Mouse (Mus musculus): Measurements from ENCODE around the gene Otud7a. TPM values are rescaled to one million over a fixed set of nuclear protein-coding genes. Genes with fewer than 3 reads are reported as not detected.

Otud7a gene
- polyA plus RNA-seq, 1 experiment from 2014 or later = not detected

DNA sequence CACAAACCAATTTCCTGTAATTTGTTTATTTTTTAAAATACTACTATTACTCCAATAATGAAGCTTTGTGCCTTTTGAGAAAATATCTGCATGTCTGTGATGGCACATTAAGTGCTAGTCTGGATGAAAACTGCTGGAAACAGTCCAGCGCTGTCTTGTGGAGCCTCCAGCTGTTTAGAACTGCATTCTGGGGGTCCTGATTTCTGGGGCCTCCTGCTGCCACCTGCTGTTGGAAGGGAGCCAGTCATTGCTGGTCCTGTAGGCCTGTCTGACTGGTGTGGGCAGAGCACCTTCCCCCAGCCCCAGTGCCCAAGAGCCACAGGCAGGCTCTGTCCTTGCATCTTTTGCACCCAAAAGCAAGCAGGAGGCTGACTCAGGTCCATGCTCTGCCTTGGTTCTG, 65.3 kb downstream of the Otud7a start:
- no peak overlapping the region for H3K4me3 ChIP-seq
- H3K27ac ChIP-seq = no peak overlapping the region
- H3K36me3 ChIP-seq = no peaks in the 10 kb centered on the region
- no peaks in the 10 kb centered on the region for H3K4me1 ChIP-seq
- no peaks in the 10 kb centered on the region for H3K9me3 ChIP-seq
- DNase-seq (ENCODE audit: low spot score) = no peak
- 54% methylated on average over 1 of the region's 1 CpGs for WGBS
- no peaks in the 10 kb centered on the region for H3K27me3 ChIP-seq (ENCODE audit: insufficient read depth, poor library complexity, severe bottlenecking)

DNA sequence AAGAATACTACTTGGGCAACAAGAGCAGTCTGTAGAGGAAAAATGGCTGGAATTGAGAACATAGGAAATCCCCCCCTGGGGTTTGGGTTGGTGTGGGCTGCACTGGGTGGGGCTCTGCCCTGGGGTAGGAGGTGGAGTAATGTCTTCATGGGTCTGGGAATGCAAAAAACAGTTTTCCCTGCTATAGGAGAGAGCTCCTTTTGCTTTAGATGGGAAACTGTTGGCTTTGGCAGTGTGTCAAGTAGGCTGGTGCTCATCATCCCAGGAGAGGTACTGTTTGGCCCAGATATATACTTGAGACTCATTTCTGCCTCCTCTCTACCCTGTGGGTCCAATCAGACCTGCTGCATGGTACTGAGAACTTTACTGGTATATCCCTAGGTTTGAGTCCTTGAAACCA, 66.9 kb downstream of the Otud7a start:
- H3K36me3 ChIP-seq = no peaks in the 10 kb centered on the region
- no peak for DNase-seq (ENCODE audit: low spot score)
- H3K27me3 ChIP-seq (ENCODE audit: insufficient read depth, poor library complexity, severe bottlenecking) = no peaks in the 10 kb centered on the region
- no peak overlapping the region for H3K4me3 ChIP-seq
- no peaks in the 10 kb centered on the region for H3K4me1 ChIP-seq
- no peaks in the 10 kb centered on the region for H3K9me3 ChIP-seq
- H3K27ac ChIP-seq = no peak overlapping the region

DNA sequence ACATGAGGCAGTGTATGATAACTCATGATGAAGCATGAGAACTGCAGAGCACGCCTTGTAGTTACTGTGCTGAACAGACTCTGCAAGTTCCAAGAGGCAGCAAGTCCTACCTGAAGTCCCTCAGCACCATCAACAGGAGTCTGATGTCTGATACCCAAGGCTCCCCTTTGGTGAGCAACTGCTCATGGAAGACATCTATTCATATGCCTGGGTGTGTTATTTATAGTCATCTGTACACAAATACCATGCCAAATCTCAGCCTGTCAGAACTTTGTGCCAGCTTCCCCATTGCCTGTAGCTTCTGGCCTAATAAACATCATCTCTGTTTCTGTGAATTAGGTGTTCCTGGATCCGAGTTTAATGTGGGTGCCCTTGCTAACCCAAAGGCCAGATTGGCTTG, 68.0 kb downstream of the Otud7a start:
- Histone ChIP-seq H3K27me3 (ENCODE audit: insufficient read depth, poor library complexity, severe bottlenecking) (no peaks in the 10 kb centered on the region), H3K4me3 (no peak overlapping the region), H3K9me3 (no peaks in the 10 kb centered on the region), H3K4me1 (no peaks in the 10 kb centered on the region), H3K36me3 (no peaks in the 10 kb centered on the region), H3K27ac (no peak overlapping the region)
- 64% methylated on average over 2 of the region's 2 CpGs for WGBS
- DNase-seq (ENCODE audit: low spot score) = no peak

DNA sequence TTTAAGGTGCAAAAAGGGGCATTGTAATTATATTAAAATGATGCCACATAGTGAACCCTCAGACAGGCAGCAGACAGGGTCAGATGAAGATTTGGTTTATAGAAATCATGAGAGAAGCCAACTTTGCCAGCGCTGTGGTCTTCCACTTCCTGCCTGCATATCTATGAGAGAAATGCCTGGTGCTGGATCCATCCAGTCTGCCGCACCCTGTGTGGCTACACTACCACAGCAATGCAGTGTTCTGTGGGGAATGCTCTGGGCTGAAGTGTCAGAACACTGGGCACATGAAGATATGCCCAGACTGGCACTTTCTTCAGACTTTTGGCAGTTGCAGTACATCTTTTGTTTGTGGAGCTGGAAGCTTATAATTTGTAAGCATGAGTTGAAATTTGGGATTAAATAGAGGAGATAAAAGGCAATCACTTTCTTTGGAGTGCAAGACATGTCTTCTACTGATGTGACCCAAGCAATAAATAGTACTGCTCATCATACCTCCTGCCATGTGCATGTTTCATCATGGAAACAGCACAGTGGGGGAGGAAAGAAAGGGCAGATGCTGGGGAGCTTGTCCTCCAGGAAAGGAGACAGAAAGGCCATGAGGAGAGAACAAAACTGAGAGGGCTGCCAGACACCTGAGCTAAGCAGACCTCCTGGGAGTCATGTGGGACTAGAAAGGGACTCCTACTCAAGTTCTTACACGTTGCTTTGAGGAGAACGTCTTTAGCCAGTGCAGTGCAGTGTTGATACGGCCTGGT, 71.8 kb downstream of the Otud7a start:
- H3K36me3 ChIP-seq = no peaks in the 10 kb centered on the region
- H3K27ac ChIP-seq = no peak overlapping the region
- H3K9me3 ChIP-seq = no peaks in the 10 kb centered on the region
- no peak for DNase-seq (ENCODE audit: low spot score)
- no peaks in the 10 kb centered on the region for H3K27me3 ChIP-seq (ENCODE audit: insufficient read depth, poor library complexity, severe bottlenecking)
- no peak overlapping the region for H3K4me3 ChIP-seq
- 84% methylated on average over 5 of the region's 5 CpGs for WGBS
- no peaks in the 10 kb centered on the region for H3K4me1 ChIP-seq

DNA sequence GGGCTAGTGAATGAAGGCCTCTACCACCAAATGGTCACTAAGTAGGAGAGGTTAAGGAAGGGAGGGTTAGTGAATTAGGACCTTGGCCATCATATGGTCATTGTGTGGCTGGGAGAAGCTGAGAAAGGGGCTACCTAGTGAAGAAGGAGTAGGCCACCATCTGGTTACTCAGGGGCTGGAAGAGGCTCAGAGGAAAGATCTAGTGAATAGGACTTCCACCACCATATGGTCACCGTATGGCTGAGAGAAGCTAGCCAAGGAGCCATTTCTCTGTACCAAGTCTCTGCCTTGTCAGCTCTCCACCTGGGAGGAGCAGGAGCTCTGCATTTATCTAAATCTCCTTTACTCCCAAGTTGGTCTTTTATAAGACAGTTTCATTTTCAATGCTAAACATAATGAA, 75.7 kb downstream of the Otud7a start:
- H3K4me1 ChIP-seq = no peaks in the 10 kb centered on the region
- H3K27me3 ChIP-seq (ENCODE audit: insufficient read depth, poor library complexity, severe bottlenecking) = no peaks in the 10 kb centered on the region
- no peak overlapping the region for H3K27ac ChIP-seq
- H3K9me3 ChIP-seq = no peaks in the 10 kb centered on the region
- H3K4me3 ChIP-seq = no peak overlapping the region
- no peaks in the 10 kb centered on the region for H3K36me3 ChIP-seq
- no peak for DNase-seq (ENCODE audit: low spot score)
- WGBS = 72% methylated on average over 1 of the region's 1 CpGs

DNA sequence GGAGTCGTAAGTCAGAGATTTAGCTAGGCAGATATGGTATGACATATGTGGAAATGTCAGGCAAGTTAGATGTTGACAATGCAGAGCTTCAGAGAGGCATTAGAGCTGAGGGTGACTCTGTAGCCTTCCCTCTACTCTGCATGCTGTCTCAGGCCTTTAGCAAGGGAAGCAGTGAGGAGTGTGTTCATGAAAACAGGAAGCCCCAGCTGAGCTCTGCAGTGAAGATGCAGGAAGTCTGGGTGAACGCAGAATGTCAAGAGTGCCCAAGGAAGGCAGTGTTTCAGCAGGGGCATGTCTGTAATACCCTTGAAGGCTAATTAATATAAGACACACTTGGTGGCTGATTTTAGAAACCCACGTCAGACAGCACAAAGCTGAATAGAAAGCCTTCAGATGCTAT, 77.9 kb downstream of the Otud7a start:
- no peak overlapping the region for H3K4me3 ChIP-seq
- 60% methylated on average over 3 of the region's 3 CpGs for WGBS

DNA sequence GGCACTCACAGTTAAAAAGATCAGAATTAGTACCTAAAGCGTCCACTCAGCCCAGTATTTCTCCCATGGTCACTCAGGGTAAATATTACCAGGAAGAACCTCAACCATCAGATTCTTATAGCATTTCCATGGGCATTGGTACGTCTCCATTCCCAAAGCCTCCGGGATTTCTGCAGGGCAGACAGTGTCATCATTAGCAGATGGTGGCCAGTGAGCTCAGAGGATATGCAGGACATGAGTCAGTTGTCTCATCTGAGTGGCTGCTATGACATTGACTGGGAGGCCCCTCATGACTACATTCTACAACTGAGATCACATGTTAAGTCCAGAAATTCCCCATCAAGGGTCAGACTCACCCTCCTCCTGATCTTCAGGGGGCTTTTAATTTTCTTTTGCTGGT, 78.5 kb downstream of the Otud7a start:
- Histone ChIP-seq H3K27me3 (ENCODE audit: insufficient read depth, poor library complexity, severe bottlenecking) (no peaks in the 10 kb centered on the region), H3K9me3 (no peaks in the 10 kb centered on the region), H3K4me3 (no peak overlapping the region), H3K27ac (no peak overlapping the region), H3K4me1 (no peaks in the 10 kb centered on the region), H3K36me3 (no peaks in the 10 kb centered on the region)
- DNase-seq (ENCODE audit: low spot score) = no peak
- WGBS = 79% methylated on average over 3 of the region's 3 CpGs

More for the DNA sequence above, 77.9 kb downstream of the Otud7a start:
- Histone ChIP-seq H3K4me1 (no peaks in the 10 kb centered on the region), H3K27me3 (ENCODE audit: insufficient read depth, poor library complexity, severe bottlenecking) (no peaks in the 10 kb centered on the region), H3K27ac (no peak overlapping the region), H3K9me3 (no peaks in the 10 kb centered on the region), H3K36me3 (no peaks in the 10 kb centered on the region)
- DNase-seq (ENCODE audit: low spot score) = no peak

DNA sequence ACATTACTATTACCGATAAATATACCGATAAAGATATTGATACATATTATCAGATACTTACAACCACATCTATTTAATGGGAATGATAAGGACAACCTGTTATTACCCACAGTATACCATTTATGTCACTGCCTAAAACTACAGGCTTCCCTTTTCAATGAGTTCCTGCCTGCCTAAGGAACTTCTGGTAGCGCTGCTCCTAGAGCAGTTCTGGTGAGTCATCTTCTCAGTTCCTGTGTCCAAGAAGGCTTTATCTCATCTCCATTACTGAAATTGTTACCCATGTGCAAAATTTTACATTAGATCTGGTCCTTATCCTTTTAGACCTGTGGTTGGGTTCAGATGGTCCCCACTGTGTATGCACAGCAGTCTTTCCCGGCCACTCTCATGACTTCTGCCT, 95.7 kb downstream of the Otud7a start:
- WGBS = 89% methylated on average over 4 of the region's 4 CpGs
- no peaks in the 10 kb centered on the region for H3K36me3 ChIP-seq

DNA sequence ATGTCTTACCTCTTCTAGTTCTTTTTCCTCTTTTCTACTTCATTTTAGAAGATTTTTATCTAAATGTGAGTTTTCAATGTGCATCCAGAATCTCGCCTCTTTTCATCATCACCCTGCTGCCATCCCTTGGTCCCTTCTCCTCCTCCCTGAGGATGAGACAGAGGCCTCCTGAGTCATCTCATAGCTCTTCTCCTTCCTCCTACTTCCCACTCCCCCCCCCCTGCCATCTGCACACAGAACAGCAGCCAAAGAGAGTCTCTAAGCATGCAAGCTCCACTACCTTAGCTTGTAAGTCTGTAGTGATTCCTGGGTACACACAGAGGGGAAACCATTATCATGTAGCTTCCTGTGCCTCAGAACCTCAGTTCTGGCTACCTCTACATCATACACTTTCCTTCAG, 109.9 kb downstream of the Otud7a start:
- Histone ChIP-seq H3K36me3 (no peaks in the 10 kb centered on the region), H3K9me3 (no peaks in the 10 kb centered on the region), H3K27ac (no peak overlapping the region), H3K4me3 (no peak overlapping the region), H3K27me3 (ENCODE audit: insufficient read depth, poor library complexity, severe bottlenecking) (no peaks in the 10 kb centered on the region), H3K4me1 (no peaks in the 10 kb centered on the region)
- WGBS = 69% methylated on average over 1 of the region's 1 CpGs
- no peak for DNase-seq (ENCODE audit: low spot score)

More for the DNA sequence above, 95.7 kb downstream of the Otud7a start:
- H3K9me3 ChIP-seq = no peaks in the 10 kb centered on the region
- DNase-seq (ENCODE audit: low spot score) = no peak
- H3K4me1 ChIP-seq = no peaks in the 10 kb centered on the region
- H3K27ac ChIP-seq = no peak overlapping the region
- no peak overlapping the region for H3K4me3 ChIP-seq
- no peaks in the 10 kb centered on the region for H3K27me3 ChIP-seq (ENCODE audit: insufficient read depth, poor library complexity, severe bottlenecking)

DNA sequence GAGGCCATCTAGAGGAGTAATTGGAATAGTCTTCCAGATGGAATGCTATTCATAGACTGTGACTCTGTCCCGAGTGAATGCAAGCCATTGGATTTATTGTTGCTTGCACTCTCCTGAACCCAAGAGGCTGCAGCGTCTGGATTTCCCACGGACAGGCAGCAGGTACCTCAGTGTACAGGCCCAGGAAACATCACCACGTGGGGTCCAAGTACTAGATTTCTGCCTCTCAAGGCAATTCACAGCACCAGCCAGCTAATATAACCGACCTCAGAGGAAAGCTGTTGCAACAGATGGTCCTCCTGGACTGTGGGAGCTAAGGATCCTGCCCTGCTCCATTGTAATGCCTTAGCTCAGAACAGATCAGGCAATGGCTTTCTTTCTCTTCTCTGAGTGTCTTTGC, 111.8 kb downstream of the Otud7a start:
- H3K4me1 ChIP-seq = no peaks in the 10 kb centered on the region
- no peak for DNase-seq (ENCODE audit: low spot score)
- no peak overlapping the region for H3K4me3 ChIP-seq
- H3K9me3 ChIP-seq = no peaks in the 10 kb centered on the region
- H3K36me3 ChIP-seq = no peaks in the 10 kb centered on the region
- WGBS = 67% methylated on average over 5 of the region's 5 CpGs
- H3K27ac ChIP-seq = no peak overlapping the region
- H3K27me3 ChIP-seq (ENCODE audit: insufficient read depth, poor library complexity, severe bottlenecking) = no peaks in the 10 kb centered on the region

DNA sequence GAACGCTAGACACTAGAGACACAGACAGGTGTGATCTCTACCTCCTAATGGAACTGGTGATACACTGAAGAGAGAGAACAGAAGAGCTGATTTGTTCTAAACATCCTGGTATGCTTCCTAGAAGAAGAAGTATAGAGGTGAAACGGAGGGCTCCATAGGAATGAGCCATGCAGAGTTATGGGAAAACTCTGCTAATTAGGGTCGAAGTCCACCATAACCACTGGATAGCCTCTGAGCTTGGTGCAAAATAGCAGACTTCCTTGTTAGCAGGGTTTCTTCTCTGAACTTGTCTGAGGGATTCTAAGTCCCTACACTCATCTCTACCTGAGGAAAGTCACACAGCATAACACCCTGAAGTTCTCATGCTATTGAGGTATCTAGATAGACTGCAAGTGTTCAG, 114.4 kb downstream of the Otud7a start:
- no peak overlapping the region for H3K27ac ChIP-seq
- no peak overlapping the region for H3K4me3 ChIP-seq
- H3K36me3 ChIP-seq = no peaks in the 10 kb centered on the region
- no peaks in the 10 kb centered on the region for H3K9me3 ChIP-seq
- no peaks in the 10 kb centered on the region for H3K4me1 ChIP-seq
- 73% methylated on average over 3 of the region's 3 CpGs for WGBS
- H3K27me3 ChIP-seq (ENCODE audit: insufficient read depth, poor library complexity, severe bottlenecking) = no peaks in the 10 kb centered on the region
- no peak for DNase-seq (ENCODE audit: low spot score)

DNA sequence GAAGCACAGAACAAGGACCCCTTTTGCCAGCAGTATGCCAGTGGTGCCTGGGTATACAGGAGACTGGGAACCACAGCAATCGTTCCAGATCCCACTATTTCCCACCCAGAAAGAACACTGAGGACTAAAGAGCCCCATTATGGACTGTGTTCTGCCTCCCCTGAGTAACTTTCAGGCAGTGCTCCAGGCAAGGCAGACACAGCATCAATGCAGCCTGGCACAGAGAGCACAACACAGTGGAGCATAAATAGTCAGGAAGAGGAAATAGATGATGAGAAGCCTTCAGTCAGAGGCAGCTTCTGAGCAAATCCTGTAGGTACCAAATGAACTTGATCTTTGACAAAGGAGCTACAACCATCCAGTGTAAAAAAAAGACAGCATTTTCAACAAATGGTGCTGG, 115.1 kb downstream of the Otud7a start:
- H3K4me3 ChIP-seq = no peak overlapping the region
- H3K9me3 ChIP-seq = no peaks in the 10 kb centered on the region
- 81% methylated on average over 1 of the region's 1 CpGs for WGBS
- DNase-seq (ENCODE audit: low spot score) = no peak
- H3K27ac ChIP-seq = no peak overlapping the region
- no peaks in the 10 kb centered on the region for H3K4me1 ChIP-seq
- no peaks in the 10 kb centered on the region for H3K36me3 ChIP-seq
- no peaks in the 10 kb centered on the region for H3K27me3 ChIP-seq (ENCODE audit: insufficient read depth, poor library complexity, severe bottlenecking)

DNA sequence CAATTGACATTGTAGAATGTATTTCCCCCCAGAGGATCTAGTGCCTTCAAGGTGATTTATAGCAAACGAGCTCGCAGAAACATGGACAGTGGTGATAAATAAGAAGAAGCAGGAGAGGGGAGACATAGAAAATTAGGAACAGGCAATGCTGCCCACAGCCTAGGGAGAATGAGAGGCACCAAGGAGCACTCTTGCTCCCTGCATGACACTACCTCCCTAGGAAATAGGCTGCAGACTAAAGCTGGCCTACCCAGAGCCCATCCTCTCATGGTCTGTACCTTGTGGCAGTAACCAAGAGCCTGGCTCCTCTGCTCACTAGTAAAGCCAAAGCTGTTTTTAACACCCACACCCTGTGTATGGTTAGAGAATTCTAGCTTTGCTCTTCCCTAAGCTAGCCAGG, 138.8 kb downstream of the Otud7a start:
- H3K27me3 ChIP-seq (ENCODE audit: insufficient read depth, poor library complexity, severe bottlenecking) = no peaks in the 10 kb centered on the region
- no peak overlapping the region for H3K27ac ChIP-seq
- no peaks in the 10 kb centered on the region for H3K4me1 ChIP-seq
- no peaks in the 10 kb centered on the region for H3K36me3 ChIP-seq
- H3K4me3 ChIP-seq = no peak overlapping the region
- WGBS = 92% methylated on average over 2 of the region's 2 CpGs
- no peaks in the 10 kb centered on the region for H3K9me3 ChIP-seq
- no peak for DNase-seq (ENCODE audit: low spot score)

DNA sequence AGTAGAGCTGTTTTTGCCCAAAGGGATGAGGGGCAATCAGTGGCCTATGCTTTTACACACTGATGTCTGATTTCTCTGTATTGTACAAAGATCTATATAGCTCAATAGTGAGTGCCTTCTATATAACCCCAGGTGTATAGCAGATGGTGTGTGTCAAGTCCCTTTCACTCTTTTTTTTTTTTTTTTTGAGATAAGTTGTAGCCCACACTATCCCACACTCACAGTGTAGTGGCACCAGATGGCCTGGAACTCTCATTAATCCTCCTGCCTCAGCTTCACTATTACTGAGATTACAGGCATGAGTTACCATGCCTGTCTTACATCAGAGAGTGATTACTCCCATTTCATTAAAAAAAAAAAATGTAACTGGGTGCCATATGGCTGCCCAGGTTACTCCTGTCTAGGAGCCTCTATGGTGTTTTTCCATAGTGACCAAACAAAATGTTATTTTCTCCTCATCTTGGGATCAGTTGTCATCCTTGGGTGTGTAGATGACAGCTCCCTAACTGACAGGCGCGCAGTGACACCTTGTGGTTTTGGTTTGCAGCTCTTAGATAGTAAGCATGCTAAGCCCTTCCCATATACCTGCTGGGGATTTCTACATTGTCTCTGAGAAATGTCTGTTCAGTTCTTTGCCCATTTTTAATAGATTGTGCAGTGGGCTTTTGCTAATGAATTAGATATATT, 141.8 kb downstream of the Otud7a start:
- Histone ChIP-seq H3K4me1 (no peaks in the 10 kb centered on the region), H3K27me3 (ENCODE audit: insufficient read depth, poor library complexity, severe bottlenecking) (no peaks in the 10 kb centered on the region), H3K4me3 (no peak overlapping the region), H3K27ac (no peak overlapping the region), H3K36me3 (no peaks in the 10 kb centered on the region), H3K9me3 (no peaks in the 10 kb centered on the region)
- WGBS = 45% methylated on average over 2 of the region's 2 CpGs
- no peak for DNase-seq (ENCODE audit: low spot score)

All from heart, embryonic 10.5 days (tissue).